Mouse (Mus musculus) ES-Bruce4 (cell line): Measurements from ENCODE around the gene Prickle1. TPM values are rescaled to one million over a fixed set of nuclear protein-coding genes. Genes with fewer than 3 reads are reported as not detected.

Experiments
- H3K27ac ChIP-seq: 2 replicates; pipeline ENCODE4 v1.5.1; 2012; ENCODE audit warnings: low read length, inconsistent platforms; ENCODE audit not compliant: insufficient read depth
- H3K27me3 ChIP-seq: 2 replicates; pipeline ENCODE4 v1.6.1; 2012; ENCODE audit warnings: mild to moderate bottlenecking, low read length, inconsistent platforms; ENCODE audit not compliant: control insufficient read depth, poor library complexity, insufficient read depth, severe bottlenecking
- H3K36me3 ChIP-seq: 2 replicates; pipeline ENCODE4 v1.6.1; 2012; ENCODE audit warnings: inconsistent platforms, mild to moderate bottlenecking, low read length, moderate library complexity; ENCODE audit not compliant: control insufficient read depth, poor library complexity, insufficient read depth, severe bottlenecking
- H3K4me1 ChIP-seq: one replicate; pipeline ENCODE4 v1.8.1; 2011; ENCODE audit warnings: low read length; ENCODE audit not compliant: control insufficient read depth, insufficient read depth
- H3K4me3 ChIP-seq: 2 replicates; pipeline ENCODE4 v1.5.1; 2011; ENCODE audit warnings: low read depth, mild to moderate bottlenecking, low read length
- H3K9ac ChIP-seq: 2 replicates; pipeline ENCODE4 v1.6.1; 2012; ENCODE audit warnings: low read depth, mild to moderate bottlenecking, inconsistent platforms; ENCODE audit not compliant: poor library complexity, severe bottlenecking
- H3K9me3 ChIP-seq: replicated peaks from 2 replicates; pipeline ENCODE4 v1.6.1; 2012; ENCODE audit warnings: mild to moderate bottlenecking, low read length, inconsistent platforms; ENCODE audit not compliant: control insufficient read depth, poor library complexity, insufficient read depth, severe bottlenecking
- CTCF ChIP-seq: IDR thresholded peaks from one replicate; pipeline ENCODE4 v1.8.1; 2011; ENCODE audit warnings: low read depth, low read length
- EP300 ChIP-seq: IDR thresholded peaks from 2 replicates; pipeline ENCODE4 v1.6.1; 2011; ENCODE audit warnings: low read depth, low read length; ENCODE audit not compliant: insufficient read depth
- POLR2A ChIP-seq: IDR thresholded peaks from one replicate; pipeline ENCODE4 v1.8.1; 2011; ENCODE audit warnings: low read length; ENCODE audit not compliant: insufficient read depth
- polyA plus RNA-seq: library from polyadenylated mRNA; stranded (reverse); fragments of >200 nt; gene quantifications from 2 replicates; pipeline ENCODE4 v1.2.4, GENCODE M21; 2011; ENCODE audit warnings: low read depth; ENCODE audit not compliant: missing spikeins, insufficient read depth, insufficient read length

The Prickle1 gene
- polyA plus RNA-seq, 1 experiment, result 10.3 TPM

DNA sequence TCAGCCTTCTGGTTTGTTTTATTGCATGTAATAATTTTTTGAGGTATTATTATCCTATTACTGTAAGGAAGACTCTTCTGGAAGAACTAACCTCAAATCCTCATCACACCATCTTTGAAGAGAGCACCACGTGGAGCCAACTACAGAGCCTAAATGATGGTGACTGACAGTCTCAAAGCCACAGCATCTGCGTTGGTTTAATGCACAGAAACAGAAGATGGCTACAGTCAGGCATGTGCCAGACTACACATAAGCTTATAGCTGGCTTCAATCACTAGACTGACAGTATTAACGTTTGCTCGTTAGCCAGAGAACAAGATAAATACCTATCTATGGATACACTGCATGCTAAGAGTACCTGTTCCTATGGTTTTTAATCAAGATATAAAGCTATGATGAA is 59.5 kb downstream of the Prickle1 start:
- Histone ChIP-seq H3K27ac (no peak overlapping the region), H3K4me1 (no peaks in the 10 kb centered on the region), H3K27me3 (no peaks in the 10 kb centered on the region; the same call in 1 of the 2 replicates), H3K36me3 (no peaks in the 10 kb centered on the region), H3K4me3 (no peak overlapping the region), H3K9me3 (no peaks in the 10 kb centered on the region), H3K9ac (no peak overlapping the region)
- TF ChIP-seq EP300, result no peak
- TF ChIP-seq POLR2A, result no peak
- TF ChIP-seq CTCF, result no peak

DNA sequence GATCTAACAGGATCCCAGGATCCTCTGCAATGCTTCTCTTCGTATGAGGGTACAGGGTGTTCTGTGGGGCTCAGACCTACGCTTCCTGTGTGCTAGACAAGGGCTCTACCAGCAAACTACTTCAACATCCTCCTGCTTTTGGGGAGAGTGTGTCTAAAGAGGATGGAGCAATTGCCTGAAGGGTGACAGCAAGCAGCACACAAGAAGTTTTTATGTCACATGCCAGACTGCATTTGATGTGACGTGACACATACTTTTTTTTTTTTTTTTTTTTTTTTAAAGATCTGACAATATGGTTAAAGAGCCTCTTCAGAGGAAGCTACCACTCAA is 65.0 kb downstream of the Prickle1 start:
- no peak overlapping the region for H3K27ac ChIP-seq
- TF ChIP-seq EP300, result no peak
- TF ChIP-seq CTCF, result no peak
- no peak for TF ChIP-seq POLR2A
- no peaks in the 10 kb centered on the region for H3K4me1 ChIP-seq
- H3K4me3 ChIP-seq, result no peak overlapping the region
- peaks cover 6% of the 10 kb centered on the region for H3K27me3 ChIP-seq
- no peak overlapping the region for H3K9ac ChIP-seq
- H3K36me3 ChIP-seq, result no peaks in the 10 kb centered on the region
- no peaks in the 10 kb centered on the region for H3K9me3 ChIP-seq

DNA sequence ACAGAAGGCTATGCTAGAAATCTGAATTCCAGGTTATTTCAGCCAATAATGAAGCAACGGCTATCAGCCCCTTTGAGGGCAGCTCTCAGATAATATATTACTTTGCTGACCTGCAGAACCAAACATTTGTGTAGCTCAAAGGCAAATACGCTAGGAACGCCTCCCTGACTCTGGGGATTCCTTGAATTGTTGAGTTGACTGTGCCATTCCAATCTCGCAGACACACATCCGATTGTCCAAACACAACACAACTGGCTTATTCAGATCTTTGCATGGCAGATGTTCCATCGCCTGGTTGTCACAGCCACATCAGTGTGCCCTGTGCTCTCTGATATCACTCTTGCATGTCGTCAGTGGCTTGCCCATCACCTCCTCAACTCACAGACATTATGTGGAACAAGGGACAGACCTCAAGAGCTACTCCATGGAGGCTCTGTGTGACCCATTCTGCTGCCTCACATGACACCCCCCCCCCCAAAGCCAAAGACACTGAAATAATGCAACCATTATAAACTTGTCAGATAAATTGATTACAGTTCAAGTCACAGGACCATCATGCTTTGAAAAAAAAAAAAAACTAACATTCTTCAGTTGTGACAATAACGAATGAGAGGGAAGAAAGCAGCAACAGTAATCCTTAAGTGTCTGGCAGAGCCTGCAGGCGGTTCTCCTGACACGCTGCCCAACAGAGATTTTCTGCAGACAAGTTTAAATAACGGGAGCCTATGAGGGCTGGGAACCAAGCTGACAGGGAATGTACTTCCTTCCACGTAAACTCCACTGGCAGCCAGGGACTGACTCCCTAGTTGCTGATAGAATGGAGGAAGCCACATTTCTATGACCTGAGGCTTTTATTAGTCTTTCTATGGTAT is 65.6 kb downstream of the Prickle1 start:
- Histone ChIP-seq H3K27ac (no peak overlapping the region), H3K9ac (no peak overlapping the region), H3K36me3 (no peaks in the 10 kb centered on the region), H3K27me3 (peaks cover 8% of the 10 kb centered on the region), H3K4me3 (no peak overlapping the region), H3K4me1 (no peaks in the 10 kb centered on the region), H3K9me3 (no peaks in the 10 kb centered on the region)
- TF ChIP-seq POLR2A (no peak), EP300 (no peak), CTCF (no peak)

DNA sequence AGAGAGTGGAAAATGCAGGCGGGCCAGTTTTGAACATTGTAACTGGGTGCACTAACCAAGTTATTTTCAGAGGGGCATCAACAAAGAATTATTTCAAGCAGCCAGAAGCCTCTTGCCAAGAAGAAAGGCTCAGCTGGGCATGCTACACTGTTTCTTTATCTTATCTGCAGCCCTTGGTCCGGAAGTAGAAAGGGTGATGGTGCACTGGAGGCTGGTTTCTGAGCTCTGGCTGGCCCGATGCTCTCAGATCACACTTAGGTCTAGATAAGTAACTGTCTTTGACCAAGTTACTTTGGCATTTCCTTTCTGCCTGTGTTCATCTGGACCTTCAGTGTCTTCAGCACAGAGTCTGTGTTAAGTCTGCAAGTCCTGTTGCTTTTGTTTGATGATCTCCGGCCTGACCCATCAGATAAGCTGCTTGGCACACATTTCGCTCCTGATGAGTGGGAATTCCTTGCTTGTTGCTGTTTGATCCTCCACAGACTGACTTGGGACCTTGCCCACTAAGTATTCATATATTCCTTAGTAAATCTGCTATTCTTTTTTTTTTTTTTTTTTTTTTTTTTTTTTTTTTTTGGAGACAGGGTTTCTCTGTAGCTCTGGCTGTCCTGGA is 70.3 kb downstream of the Prickle1 start:
- Histone ChIP-seq H3K27me3 (peaks cover 13% of the 10 kb centered on the region), H3K4me1 (peaks cover 2% of the 10 kb centered on the region), H3K36me3 (no peaks in the 10 kb centered on the region), H3K9ac (no peak overlapping the region), H3K9me3 (no peaks in the 10 kb centered on the region), H3K4me3 (no peak overlapping the region), H3K27ac (no peak overlapping the region)
- TF ChIP-seq CTCF (no peak), POLR2A (no peak), EP300 (no peak)

DNA sequence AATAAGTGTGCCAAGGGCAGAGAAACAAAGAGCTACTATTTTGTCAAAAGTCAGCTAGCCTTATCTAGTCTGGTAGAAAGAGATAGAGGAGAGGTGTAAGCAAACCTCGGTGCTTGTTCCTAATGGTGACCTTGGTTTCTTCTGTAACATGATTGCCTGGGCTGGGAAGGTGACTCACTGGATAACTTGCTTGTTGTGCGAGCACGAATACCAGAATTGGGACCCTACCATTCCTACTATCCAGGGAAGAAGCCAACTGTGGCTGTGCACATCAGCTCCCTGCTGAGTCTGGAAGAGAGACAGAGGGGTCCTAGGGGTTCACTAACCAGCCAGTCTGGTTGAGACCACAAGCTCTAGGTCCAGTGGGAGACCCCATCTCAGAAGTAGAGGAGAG is 73.9 kb downstream of the Prickle1 start:
- no peaks in the 10 kb centered on the region for H3K9me3 ChIP-seq
- H3K27ac ChIP-seq, result no peak overlapping the region
- H3K36me3 ChIP-seq, result no peaks in the 10 kb centered on the region
- peaks cover 5% of the 10 kb centered on the region for H3K4me1 ChIP-seq
- TF ChIP-seq EP300, result no peak
- TF ChIP-seq CTCF, result no peak
- no peak for TF ChIP-seq POLR2A
- H3K4me3 ChIP-seq, result no peak overlapping the region
- no peak overlapping the region for H3K9ac ChIP-seq
- H3K27me3 ChIP-seq, result peaks cover 20% of the 10 kb centered on the region

DNA sequence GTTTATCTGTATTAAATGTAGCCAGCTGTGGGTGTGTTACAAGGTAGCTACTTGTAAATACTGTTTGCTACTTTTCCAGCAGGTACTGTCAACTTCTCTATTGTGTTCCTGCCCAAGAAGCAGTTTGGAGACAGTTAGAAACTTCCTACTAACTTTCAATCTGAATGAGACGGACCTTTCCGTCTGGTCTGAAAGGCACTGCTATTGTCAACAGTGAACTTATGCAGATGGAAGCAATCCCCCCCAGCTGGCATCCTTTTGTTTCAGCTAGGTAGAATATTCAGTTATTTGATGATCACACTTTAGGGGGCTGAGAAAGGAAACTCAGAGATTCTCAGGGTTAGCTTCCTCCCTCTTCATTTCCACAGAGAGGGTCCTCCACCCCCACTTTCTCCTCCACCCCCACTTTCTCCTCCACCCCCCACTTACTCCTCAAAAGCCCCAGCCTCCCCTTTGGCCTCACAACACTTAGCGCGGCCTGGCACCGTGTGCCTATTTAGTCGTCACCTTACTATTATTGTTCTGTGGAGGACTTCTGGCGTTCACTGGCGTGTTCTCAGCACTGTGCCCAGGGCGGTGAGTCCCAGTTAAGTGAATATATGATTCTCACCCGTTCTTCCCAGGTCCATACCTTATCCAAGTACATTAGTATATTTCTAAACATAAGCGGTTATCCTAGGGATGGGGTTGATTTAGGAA is 74.5 kb downstream of the Prickle1 start:
- H3K4me3 ChIP-seq, result no peak overlapping the region
- no peaks in the 10 kb centered on the region for H3K9me3 ChIP-seq
- no peak overlapping the region for H3K27ac ChIP-seq
- peaks cover 20% of the 10 kb centered on the region for H3K27me3 ChIP-seq
- peaks cover 5% of the 10 kb centered on the region for H3K4me1 ChIP-seq
- no peak overlapping the region for H3K9ac ChIP-seq
- H3K36me3 ChIP-seq, result no peaks in the 10 kb centered on the region
- TF ChIP-seq CTCF (no peak), EP300 (peak; percentile 52; the same call in 1 of the 2 replicates)
